Comparison of ENCODE assay signal across 1 mouse cellular context in the genomic region with DNA sequence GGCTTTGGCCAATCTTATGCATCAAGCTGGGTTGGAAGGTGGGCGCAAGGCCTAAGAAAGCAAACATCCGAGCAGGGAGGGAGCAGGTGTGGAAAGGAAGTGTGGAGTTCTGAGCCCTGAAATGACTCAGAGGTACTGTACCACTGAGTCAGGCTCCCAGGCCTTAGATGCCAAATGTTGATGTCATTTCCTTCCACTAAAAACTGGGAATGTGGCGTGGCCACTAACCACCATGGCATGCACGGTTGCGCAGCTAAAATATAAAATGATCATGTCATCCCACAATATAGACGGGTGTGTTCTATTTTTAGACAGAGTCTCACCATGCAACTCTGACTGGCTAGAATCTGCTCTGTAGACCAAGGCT.
TF ChIP-seq lines count a peak whose summit lies in the region.

No protein-coding gene starts in this region.

TF ChIP-seq in myocyte, 11 proteins besides CTCF, POLR2A, EP300 and RAD21 (continued from another document):
- TF ChIP-seq TCF3 (IDR thresholded peaks at IDR 0.05; ENCODE audit: insufficient read length, low read depth) (no peak), TCF12 (IDR thresholded peaks at IDR 0.05; ENCODE audit: insufficient read depth, poor library complexity, severe bottlenecking) (peak; percentile 24), CEBPB (IDR thresholded peaks at IDR 0.05; ENCODE audit: insufficient read depth, poor library complexity, severe bottlenecking) (0 out of 2 replicates have a peak, but pooled peaks have one; percentile 58)
TF ChIP-seq in myocyte: peak in this region for 4.
